Mouse (Mus musculus) hindbrain, postnatal 0 days (tissue): ENCODE data around the gene Nadk. TPM values are rescaled to one million over a fixed set of nuclear protein-coding genes. Genes with fewer than 3 reads are reported as not detected.
A peak's percentile ranks its signal among the peaks of the same experiment; 100 is the strongest.

ENCODE experiments used
- ATAC-seq: fragments of 200-750 bp; cut with Nextera tagmentation; 2 replicates; pipeline ENCODE4 v1.8.0; 2017; ENCODE audit warnings: mild to moderate bottlenecking, moderate TSS enrichment, moderate library complexity
- DNase-seq: peaks from one replicate; pipeline ENCODE4 v3.0.0-alpha.2; 2015; ENCODE audit warnings: low spot score
- H3K27ac ChIP-seq: fragments of 300-500 bp; sonication (generic); 2 replicates; pipeline ENCODE4 v1.5.1; 2014; ENCODE audit warnings: mild to moderate bottlenecking
- H3K27me3 ChIP-seq: fragments of 300-500 bp; sonication (generic); 2 replicates; pipeline ENCODE4 v1.6.1; 2014; ENCODE audit warnings: low read length, mixed read lengths; ENCODE audit not compliant: insufficient read depth
- H3K36me3 ChIP-seq: fragments of 300-500 bp; sonication (generic); 2 replicates; pipeline ENCODE4 v1.6.1; 2014; ENCODE audit warnings: low read length, mixed read lengths; ENCODE audit not compliant: insufficient read depth
- H3K4me1 ChIP-seq: fragments of 300-500 bp; sonication (generic); 2 replicates; pipeline ENCODE4 v1.6.1; 2014; ENCODE audit warnings: antibody characterized with exemption, low read length, mixed read lengths; ENCODE audit not compliant: insufficient read depth
- H3K4me2 ChIP-seq: fragments of 300-500 bp; sonication (generic); 2 replicates; pipeline ENCODE4 v1.6.1; 2014; ENCODE audit warnings: low read depth, mild to moderate bottlenecking, low read length, moderate library complexity, mixed read lengths
- H3K4me3 ChIP-seq: fragments of 300-500 bp; sonication (generic); 2 replicates; pipeline ENCODE4 v1.5.1; 2014; ENCODE audit warnings: low read length
- H3K9ac ChIP-seq: fragments of 300-500 bp; sonication (generic); replicated peaks from 2 replicates; pipeline ENCODE4 v1.6.1; 2014; ENCODE audit warnings: mild to moderate bottlenecking, low read length, moderate library complexity, mixed read lengths
- H3K9me3 ChIP-seq: fragments of 300-500 bp; sonication (generic); 2 replicates; pipeline ENCODE4 v1.6.1; 2016; ENCODE audit warnings: low read length, mixed read lengths
- CTCF ChIP-seq: IDR thresholded peaks from 2 replicates; pipeline ENCODE4 v1.5.1; 2016; ENCODE audit warnings: antibody characterized with exemption, control low read depth, low read depth
- WGBS: fragments of 180-500 bp; shearing (Covaris S2); extraction: QIAGEN DNeasy Blood & Tissue Kit; methylation state at CpG from one replicate; pipeline ENCODE4 v1.1.7; 2014; 5-methylcytosine and 5-hydroxymethylcytosine counted together
- polyA plus RNA-seq: library from polyadenylated mRNA; unstranded; fragments of >200 nt; fragmentation: Nextera tagmentation; extraction: Ambion mirVana; gene quantifications from 2 replicates; pipeline ENCODE4 v1.2.1, GENCODE M21; 2015
- total RNA-seq: library from RNA; depleted of rRNA; stranded (reverse); fragments of >200 nt; gene quantifications from 2 replicates; pipeline ENCODE4 v1.2.3, GENCODE M21; 2014; rRNA removed

Gene Nadk
- total and polyA plus RNA-seq, 2 experiments from 2014 or later = 57.5 to 98.6 TPM

DNA sequence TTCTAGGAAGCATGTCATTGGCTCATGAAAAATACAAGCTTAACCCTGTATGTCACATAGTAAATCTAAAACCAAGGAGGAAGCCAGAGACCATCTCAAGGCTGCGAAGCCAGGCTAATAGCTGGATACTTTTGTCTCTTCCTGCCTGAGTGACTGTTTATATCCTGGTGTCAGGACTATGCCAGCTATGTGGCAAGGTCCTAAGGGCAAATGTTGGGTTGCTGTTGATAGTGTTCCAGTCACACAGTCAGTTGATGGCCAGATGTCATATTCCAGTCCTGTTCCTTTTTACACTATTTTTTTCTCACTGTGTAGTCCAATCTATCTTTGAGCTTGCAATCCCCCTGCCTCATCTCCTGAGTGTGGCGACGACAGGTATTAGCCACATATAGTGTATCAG is 51.1 kb downstream of the Nadk start:
- H3K4me3 ChIP-seq = no peak overlapping the region
- H3K4me1 ChIP-seq = no peaks in the 10 kb centered on the region
- no peak overlapping the region for H3K27ac ChIP-seq
- no peak overlapping the region for H3K4me2 ChIP-seq
- ATAC-seq (no peak), DNase-seq (no peak)
- TF ChIP-seq CTCF = no peak
- no peaks in the 10 kb centered on the region for H3K27me3 ChIP-seq
- no peaks in the 10 kb centered on the region for H3K9me3 ChIP-seq
- H3K36me3 ChIP-seq = peaks cover 64% of the 10 kb centered on the region
- no peak overlapping the region for H3K9ac ChIP-seq
- WGBS = 96% methylated on average over 3 of the region's 3 CpGs

DNA sequence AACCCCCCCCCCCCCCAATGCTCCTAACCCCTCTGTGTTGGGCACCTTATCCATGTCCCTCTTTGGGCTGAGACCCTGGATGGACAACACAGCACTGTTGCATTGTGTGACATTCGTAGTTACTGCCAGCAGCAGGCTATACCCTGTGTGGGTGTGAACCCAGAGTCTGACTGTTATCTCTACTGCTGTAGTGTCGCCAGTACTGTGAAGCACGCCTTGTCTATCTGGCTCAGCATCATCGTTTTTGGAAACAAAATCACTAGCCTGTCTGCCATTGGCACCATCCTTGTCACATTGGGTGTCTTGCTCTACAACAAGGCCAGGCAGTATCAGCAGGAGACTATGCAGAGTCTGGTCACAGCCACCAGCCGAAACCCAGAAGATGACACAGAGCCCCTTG is 56.1 kb downstream of the Nadk start:
- no peaks in the 10 kb centered on the region for H3K4me1 ChIP-seq
- H3K4me2 ChIP-seq = no peak overlapping the region
- H3K36me3 ChIP-seq = peaks cover 64% of the 10 kb centered on the region
- H3K9ac ChIP-seq = no peak overlapping the region
- no peaks in the 10 kb centered on the region for H3K9me3 ChIP-seq
- ATAC-seq = no peak
- no peak overlapping the region for H3K27ac ChIP-seq
- H3K27me3 ChIP-seq = no peaks in the 10 kb centered on the region
- no peak for TF ChIP-seq CTCF
- WGBS = 92% methylated on average over 5 of the region's 5 CpGs
- no peak overlapping the region for H3K4me3 ChIP-seq
- no peak for DNase-seq

DNA sequence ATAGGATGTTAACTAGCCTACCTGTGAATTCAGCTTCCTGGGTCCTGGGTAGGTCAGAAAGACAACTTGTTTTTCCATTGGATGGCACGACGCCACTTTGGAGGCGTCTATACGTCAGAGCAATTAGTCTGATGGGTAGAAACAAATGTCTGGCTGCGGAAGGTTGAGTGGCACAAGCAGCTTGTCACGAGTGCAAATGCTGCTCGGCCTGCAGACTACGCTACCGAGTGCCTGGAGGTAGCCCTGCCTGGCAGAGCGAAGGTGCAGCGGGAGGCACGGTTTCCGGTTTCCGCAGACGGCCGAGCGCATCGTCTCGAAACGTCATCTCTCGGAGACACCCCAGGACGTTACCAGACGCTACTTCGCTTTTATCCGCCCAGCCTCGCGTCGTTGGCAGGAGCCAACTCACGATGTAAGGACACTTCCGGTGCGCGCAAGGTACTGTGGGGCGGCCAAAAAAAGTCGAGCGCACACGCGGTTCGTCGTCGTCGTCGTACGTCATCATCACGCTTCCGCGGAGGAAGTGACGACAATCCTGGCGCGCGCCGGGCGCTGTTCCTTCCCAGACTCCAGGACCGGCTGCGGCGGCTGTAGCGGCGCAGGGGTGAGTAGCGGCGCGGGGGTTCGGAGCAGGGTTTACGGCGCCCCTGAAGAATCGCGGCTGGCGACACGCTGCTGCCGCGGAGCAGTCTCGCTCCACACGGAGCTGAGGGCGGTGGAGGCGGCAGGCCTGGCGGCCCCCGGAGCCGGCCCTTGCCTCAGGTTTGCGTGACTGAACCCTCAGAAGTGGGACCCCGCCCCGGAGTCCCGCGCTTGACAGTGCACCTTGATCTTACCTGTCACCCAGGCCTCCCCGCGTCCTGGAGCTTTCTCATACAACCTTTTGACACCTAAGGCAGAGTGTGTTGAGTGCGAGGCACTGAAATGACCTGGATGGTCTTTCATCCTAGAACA is 62.4 kb downstream of the Nadk start, which contains the start of gene Cdk11b:
Gene Cdk11b, plus strand, starts transcription at position 517 of the 954 bp plus-strand sequence.
- H3K4me3 ChIP-seq = peak within 1 kb of the TSS; percentile 99
- DNase-seq (peak; percentile 100), ATAC-seq (peak; percentile 100)
- peak within 1 kb of the TSS; percentile 82 for H3K9ac ChIP-seq
- H3K27me3 ChIP-seq = no peaks in the 10 kb centered on the region
- H3K4me2 ChIP-seq = peak within 1 kb of the TSS; percentile 85
- H3K27ac ChIP-seq = peak within 1 kb of the TSS; percentile 69
- TF ChIP-seq CTCF = no peak
- no peaks in the 10 kb centered on the region for H3K9me3 ChIP-seq
- under 1% methylated on average over 84 of the region's 84 CpGs for WGBS
- H3K36me3 ChIP-seq = peaks cover 20% of the 10 kb centered on the region; the same call in 1 of the 2 replicates
- H3K4me1 ChIP-seq = no peaks in the 10 kb centered on the region; the same call in 1 of the 2 replicates

DNA sequence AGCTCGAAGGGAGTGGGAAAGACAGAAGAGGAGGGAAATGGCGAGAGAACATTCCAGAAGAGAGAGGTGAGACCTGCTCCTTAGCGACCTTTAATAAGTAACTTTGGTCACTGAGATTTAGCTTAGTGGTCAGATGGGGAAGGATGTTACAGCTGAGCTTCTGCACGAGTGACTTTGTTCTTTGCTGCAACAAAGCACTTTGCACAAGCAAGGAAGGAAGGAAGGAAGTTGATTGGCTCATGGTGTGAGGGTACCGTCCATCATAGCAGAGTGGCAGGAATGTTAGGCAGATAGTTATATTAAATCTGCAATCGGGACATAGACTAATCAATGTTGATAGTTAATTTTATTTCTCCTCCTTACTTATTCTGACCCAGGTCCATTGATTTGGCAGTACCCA is 68.1 kb downstream of the Nadk start:
- Histone ChIP-seq H3K9me3 (no peaks in the 10 kb centered on the region), H3K9ac (no peak overlapping the region), H3K4me3 (no peak overlapping the region), H3K4me1 (no peaks in the 10 kb centered on the region), H3K27me3 (no peaks in the 10 kb centered on the region), H3K27ac (no peak overlapping the region), H3K36me3 (peaks cover 49% of the 10 kb centered on the region), H3K4me2 (no peak overlapping the region)
- WGBS = 87% methylated on average over 6 of the region's 6 CpGs
- ATAC-seq (no peak), DNase-seq (no peak)
- no peak for TF ChIP-seq CTCF

DNA sequence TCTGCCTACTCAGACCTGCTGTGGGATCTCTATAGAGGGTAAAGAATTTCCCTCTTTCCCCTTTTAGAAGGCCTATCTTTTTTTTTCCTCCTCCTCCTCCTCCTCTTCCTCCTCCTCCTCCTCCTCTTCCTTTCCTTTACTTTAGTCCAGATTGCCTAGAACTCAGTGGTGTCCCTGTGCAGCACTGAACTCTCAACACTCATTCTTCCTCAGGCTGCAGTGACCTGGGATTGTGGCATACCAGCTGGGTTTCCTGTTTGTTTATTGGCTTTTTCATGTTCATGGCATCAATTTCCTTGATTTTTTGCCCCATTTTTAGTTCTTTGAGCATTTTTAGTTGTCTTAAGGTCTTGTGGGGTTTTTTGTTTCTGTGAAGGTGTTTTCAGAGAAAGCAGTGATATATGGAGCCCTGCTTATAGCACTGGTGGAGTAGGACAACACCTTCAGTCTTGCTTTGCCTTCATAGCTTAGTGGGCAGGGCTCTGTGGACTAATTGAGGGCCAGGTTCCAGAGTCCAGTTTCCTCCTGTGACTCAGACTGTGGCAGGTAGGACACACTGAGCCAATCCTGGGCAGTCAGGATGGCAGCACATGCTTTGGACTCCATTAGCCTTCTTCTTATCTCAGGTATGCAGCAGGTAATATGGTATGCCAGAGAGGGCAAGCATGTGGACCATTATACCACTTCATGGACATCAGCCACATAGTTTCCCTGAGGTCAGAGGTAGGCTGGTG is 73.8 kb downstream of the Nadk start:
- H3K4me1 ChIP-seq = no peaks in the 10 kb centered on the region
- no peak for TF ChIP-seq CTCF
- ATAC-seq = no peak

More for the DNA sequence above, 73.8 kb downstream of the Nadk start:
- Histone ChIP-seq H3K27ac (no peak overlapping the region), H3K36me3 (peaks cover 79% of the 10 kb centered on the region), H3K4me2 (no peak overlapping the region), H3K9me3 (no peaks in the 10 kb centered on the region), H3K27me3 (no peaks in the 10 kb centered on the region), H3K9ac (no peak overlapping the region), H3K4me3 (no peak overlapping the region)
- DNase-seq = no peak

Other genes starting within 250 kb of the Nadk start
- gene Prkcz, start 201.0 kb upstream of the Nadk start, total RNA-seq = 85.0 and 85.1 TPM in 2 replicates
- 80.4 and 84.2 TPM in 2 replicates for gene Prkcz, start 201.0 kb upstream of the Nadk start, polyA plus RNA-seq
- gene Gabrd, start 164.3 kb upstream of the Nadk start, total RNA-seq = 0.42 and 0.72 TPM in 2 replicates
- 0.29 and 0.50 TPM in 2 replicates for gene Gabrd, start 164.3 kb upstream of the Nadk start, polyA plus RNA-seq
- 3.7 and 5.7 TPM in 2 replicates for gene Cfap74, start 153.2 kb upstream of the Nadk start, total RNA-seq
- gene Cfap74, start 153.2 kb upstream of the Nadk start, polyA plus RNA-seq = 5.2 and 5.5 TPM in 2 replicates
- 0.61 and 3.7 TPM in 2 replicates for gene Tmem52, start 93.3 kb upstream of the Nadk start, total RNA-seq
- 0.46 and 0.74 TPM in 2 replicates for gene Tmem52, start 93.3 kb upstream of the Nadk start, polyA plus RNA-seq
- 363 and 456 TPM in 2 replicates for gene Gnb1, start 71.0 kb upstream of the Nadk start, total RNA-seq
- gene Gnb1, start 71.0 kb upstream of the Nadk start, polyA plus RNA-seq = 1,192 and 1,230 TPM in 2 replicates
- 72.0 and 77.2 TPM in 2 replicates for gene Slc35e2, start 39.0 kb downstream of the Nadk start, total RNA-seq
- gene Slc35e2, start 39.0 kb downstream of the Nadk start, polyA plus RNA-seq = 11.1 and 13.2 TPM in 2 replicates
- 16.5 and 21.4 TPM in 2 replicates for gene Cdk11b, start 62.5 kb downstream of the Nadk start, total RNA-seq
- gene Cdk11b, start 62.5 kb downstream of the Nadk start, polyA plus RNA-seq = 65.5 and 74.3 TPM in 2 replicates
- not detected in 2 replicates for gene Gm10563, start 83.0 kb downstream of the Nadk start, total RNA-seq
- gene Gm10563, start 83.0 kb downstream of the Nadk start, polyA plus RNA-seq = not detected in 2 replicates
- 6.1 and 13.5 TPM in 2 replicates for gene Mmp23, start 91.0 kb downstream of the Nadk start, total RNA-seq
- gene Mmp23, start 91.0 kb downstream of the Nadk start, polyA plus RNA-seq = 4.2 and 5.7 TPM in 2 replicates
- 109 and 127 TPM in 2 replicates for gene Mib2, start 106.8 kb downstream of the Nadk start, total RNA-seq
- gene Mib2, start 106.8 kb downstream of the Nadk start, polyA plus RNA-seq = 40.6 and 44.1 TPM in 2 replicates
- 50.5 and 52.0 TPM in 2 replicates for gene Fndc10, start 132.0 kb downstream of the Nadk start, total RNA-seq
- 26.0 and 26.5 TPM in 2 replicates for gene Fndc10, start 132.0 kb downstream of the Nadk start, polyA plus RNA-seq
- gene Ssu72, start 142.4 kb downstream of the Nadk start, total RNA-seq = 110 and 117 TPM in 2 replicates
- 165 and 169 TPM in 2 replicates for gene Ssu72, start 142.4 kb downstream of the Nadk start, polyA plus RNA-seq
- gene Tmem240, start 172.4 kb downstream of the Nadk start, total RNA-seq = 73.3 and 82.2 TPM in 2 replicates
- gene Tmem240, start 172.4 kb downstream of the Nadk start, polyA plus RNA-seq = 31.0 and 33.6 TPM in 2 replicates
- 65.7 and 83.4 TPM in 2 replicates for gene Atad3a, start 198.7 kb downstream of the Nadk start, total RNA-seq
- 68.8 and 72.2 TPM in 2 replicates for gene Atad3a, start 198.7 kb downstream of the Nadk start, polyA plus RNA-seq
- 43.3 and 55.5 TPM in 2 replicates for gene Vwa1, start 212.3 kb downstream of the Nadk start, total RNA-seq
- 27.8 and 29.4 TPM in 2 replicates for gene Vwa1, start 212.3 kb downstream of the Nadk start, polyA plus RNA-seq
- gene Tmem88b, start 223.5 kb downstream of the Nadk start, total RNA-seq = 0.86 and 2.3 TPM in 2 replicates
- 1.0 and 1.2 TPM in 2 replicates for gene Tmem88b, start 223.5 kb downstream of the Nadk start, polyA plus RNA-seq
- gene Ankrd65, start 228.1 kb downstream of the Nadk start, total RNA-seq = not detected in 2 replicates
- gene Ankrd65, start 228.1 kb downstream of the Nadk start, polyA plus RNA-seq = not detected in 2 replicates
- 75.4 and 87.5 TPM in 2 replicates for gene Mrpl20, start 240.5 kb downstream of the Nadk start, total RNA-seq
- 303 and 310 TPM in 2 replicates for gene Mrpl20, start 240.5 kb downstream of the Nadk start, polyA plus RNA-seq